Mouse (Mus musculus) cortical plate, adult 2 months (tissue): ENCODE data around the gene Klf12.

Experiments
- CTCF ChIP-seq: fragments of 200-500 bp; IDR thresholded peaks from 2 replicates; pipeline ENCODE4 v1.5.1; 2011; ENCODE audit warnings: mild to moderate bottlenecking, control low read depth, low read length; ENCODE audit not compliant: insufficient read depth; ENCODE audit errors: extremely low read depth
- POLR2A ChIP-seq: fragments of 200-500 bp; IDR thresholded peaks from 2 replicates; pipeline ENCODE4 v1.6.1; 2011; ENCODE audit warnings: mild to moderate bottlenecking, low read length, control low read depth; ENCODE audit not compliant: insufficient read depth; ENCODE audit errors: extremely low read depth

- no peak for TF ChIP-seq POLR2A
- no peak for TF ChIP-seq CTCF
Measured at GRCm38 (mm10) chr14:100072431-100073195, 211.9 kb downstream of the Klf12 start.
